In genomic region chr11:44142996-44143395, GRCm38 (mm10) we compare ENCODE assay signal across 19 mouse cellular contexts.
DNase-seq lines count a peak whose midpoint lies in the region; ATAC-seq lines count a peak whose summit lies in the region.
"Had no signal": no experiment of that assay in that cellular context is flagged by ENCODE, and none has a peak within 500 bp of the region (broad histone marks: within the 10 kb centered on the region; RNA-seq: fewer than 3 reads in every experiment).

No protein-coding gene starts in this region.

- 78% methylated on average over 4 of the region's 4 CpGs for WGBS in forebrain, embryonic 14.5 days
- WGBS in forebrain, embryonic 12.5 days, result 87% methylated on average over 4 of the region's 4 CpGs

- H3K36me3 ChIP-seq in forebrain, embryonic 14.5 days (ENCODE audit: control insufficient read depth, insufficient read depth, low read length), result no peaks in the 10 kb centered on the region
- H3K36me3 ChIP-seq in forebrain, embryonic 12.5 days (replicated peaks), result no peaks in the 10 kb centered on the region
- H3K36me3 ChIP-seq: limb, embryonic 15.5 days had no signal

- no peaks in the 10 kb centered on the region for H3K27me3 ChIP-seq in forebrain, embryonic 14.5 days (replicated peaks; ENCODE audit: control insufficient read depth, insufficient read depth, low read length)
- no peaks in the 10 kb centered on the region for H3K27me3 ChIP-seq in forebrain, embryonic 12.5 days
- H3K27me3 ChIP-seq: limb, embryonic 15.5 days; megakaryocyte, embryonic 14.5 days had no signal

- no peak overlapping the region for H3K27ac ChIP-seq in forebrain, embryonic 14.5 days (ENCODE audit: low read depth, low read length)
- no peak overlapping the region for H3K27ac ChIP-seq in forebrain, embryonic 12.5 days
- H3K27ac ChIP-seq: hindbrain, postnatal 0 days; limb, embryonic 15.5 days had no signal

- no peaks in the 10 kb centered on the region for H3K4me1 ChIP-seq in forebrain, embryonic 14.5 days (ENCODE audit: control insufficient read depth, insufficient read depth, low read length)
- no peaks in the 10 kb centered on the region for H3K4me1 ChIP-seq in forebrain, embryonic 12.5 days
- H3K4me1 ChIP-seq: limb, embryonic 15.5 days; megakaryocyte, embryonic 14.5 days had no signal

- no peak overlapping the region for H3K9ac ChIP-seq in forebrain, embryonic 14.5 days (ENCODE audit: low read length)
- H3K9ac ChIP-seq in forebrain, embryonic 12.5 days, result no peak overlapping the region
- H3K9ac ChIP-seq: limb, embryonic 15.5 days had no signal

- no peak overlapping the region for H3K4me2 ChIP-seq in forebrain, embryonic 14.5 days (ENCODE audit: low read length)
- H3K4me2 ChIP-seq in forebrain, embryonic 12.5 days, result no peak overlapping the region
- H3K4me2 ChIP-seq: limb, embryonic 15.5 days had no signal

- DNase-seq in forebrain, embryonic 14.5 days (ENCODE audit: low spot score), result peak; percentile 25
- peak; percentile 20 to 25 for DNase-seq in left cerebral cortex, postnatal 10 days (ENCODE audit: extremely low spot score in 1 of 2, low spot score in 2 of 2)
- DNase-seq in left cerebral cortex, adult 11 months (ENCODE audit: low spot score), result no peak
- peak; percentile 5 to 7 for DNase-seq in layer of hippocampus, adult 8-10 months (ENCODE audit: low spot score in 2 of 2)
- DNase-seq in right cerebral cortex, postnatal 4 days, result peak; percentile 6
- DNase-seq in thymus, postnatal 14 days, result no peak
- no peak for DNase-seq in adrenal gland, postnatal 10 days
- DNase-seq: adrenal gland, adult 8-10 months; cerebellum, adult 9-11 months; embryo, embryonic 11 days; kidney, adult 11 months; kidney, postnatal 10 days; lung, postnatal 10 days; retina, postnatal 1 day had no signal

- no peaks in the 10 kb centered on the region for H3K9me3 ChIP-seq in forebrain, embryonic 14.5 days (replicated peaks; ENCODE audit: control insufficient read depth, low read length)
- H3K9me3 ChIP-seq in forebrain, embryonic 12.5 days, result no peaks in the 10 kb centered on the region
- H3K9me3 ChIP-seq: limb, embryonic 15.5 days had no signal

- no peak for ATAC-seq in forebrain, embryonic 14.5 days
- no peak for ATAC-seq in forebrain, embryonic 12.5 days (ENCODE audit: low FRiP score)
- ATAC-seq: hindbrain, postnatal 0 days; midbrain, embryonic 16.5 days had no signal

- intact Hi-C loops in left cerebral cortex, postnatal 10 days (cut with DNase I), result no loop called here

- H3K4me3 ChIP-seq in forebrain, embryonic 14.5 days (ENCODE audit: low read depth, low read length), result no peak overlapping the region
- H3K4me3 ChIP-seq in forebrain, embryonic 12.5 days (replicated peaks), result no peak overlapping the region
- H3K4me3 ChIP-seq: limb, embryonic 15.5 days; megakaryocyte, embryonic 14.5 days had no signal

Comparison
In these comparisons a context has a peak if more than half of its experiments do, and no peak if none do; other contexts are left out.
1. DNase-seq: peak in forebrain, embryonic 14.5 days (single experiment), left cerebral cortex, postnatal 10 days (2 of 2), layer of hippocampus, adult 8-10 months (2 of 2) and right cerebral cortex, postnatal 4 days (single experiment); none in left cerebral cortex, adult 11 months (single experiment), thymus, postnatal 14 days (single experiment) and adrenal gland, postnatal 10 days (single experiment).